Mouse (Mus musculus): ENCODE results near the gene Gm6034. TPM values are rescaled to one million over a fixed set of nuclear protein-coding genes. Genes with fewer than 3 reads are reported as not detected.

Gm6034 gene
- not detected in 2 replicates for polyA plus RNA-seq (2015; fragmentation: Nextera tagmentation; extraction: Ambion mirVana)

GRCm38 (mm10) chr17:36042610-36043169, at the start of gene Gm6034, which contains the start of gene H2-T22:
Gene Gm6034 (plus strand): TSS chr17:36042961.
Gene H2-T22 (minus strand): TSS chr17:36042747.

GRCm38 (mm10) chr17:36020191-36021073, 22.3 kb upstream of the Gm6034 start, which contains the start of gene H2-T24:
Gene H2-T24 (minus strand): TSS chr17:36020560.

GRCm38 (mm10) chr17:36032351-36032875, 10.3 kb upstream of the Gm6034 start, which contains the start of gene H2-T23:
Gene H2-T23 (minus strand): TSS chr17:36032855.

GRCm38 (mm10) chr17:36058362-36058761, 15.6 kb downstream of the Gm6034 start, which contains the start of gene Gm11127:
Gene Gm11127 (minus strand): TSS chr17:36058371.

Other genes starting within 250 kb of the Gm6034 start
- gene Ier3, start 221.3 kb upstream of the Gm6034 start, polyA plus RNA-seq (2015; fragmentation: Nextera tagmentation; extraction: Ambion mirVana) = 32.9 and 36.5 TPM in 2 replicates
- gene Flot1, start 219.7 kb upstream of the Gm6034 start, polyA plus RNA-seq (2015; fragmentation: Nextera tagmentation; extraction: Ambion mirVana) = 45.6 and 54.3 TPM in 2 replicates
- 563 and 593 TPM in 2 replicates for gene Tubb5, start 204.7 kb upstream of the Gm6034 start, polyA plus RNA-seq (2015; fragmentation: Nextera tagmentation; extraction: Ambion mirVana)
- 6.5 and 7.6 TPM in 2 replicates for gene Mdc1, start 201.4 kb upstream of the Gm6034 start, polyA plus RNA-seq (2015; fragmentation: Nextera tagmentation; extraction: Ambion mirVana)
- gene Nrm, start 181.6 kb upstream of the Gm6034 start, polyA plus RNA-seq (2015; fragmentation: Nextera tagmentation; extraction: Ambion mirVana) = 38.0 and 41.2 TPM in 2 replicates
- gene Ppp1r18, start 177.4 kb upstream of the Gm6034 start, polyA plus RNA-seq (2015; fragmentation: Nextera tagmentation; extraction: Ambion mirVana) = 28.7 and 37.7 TPM in 2 replicates
- gene Dhx16, start 163.1 kb upstream of the Gm6034 start, polyA plus RNA-seq (2015; fragmentation: Nextera tagmentation; extraction: Ambion mirVana) = 33.5 and 34.1 TPM in 2 replicates
- 16.2 and 16.7 TPM in 2 replicates for gene 2310061I04Rik, start 145.5 kb upstream of the Gm6034 start, polyA plus RNA-seq (2015; fragmentation: Nextera tagmentation; extraction: Ambion mirVana)
- gene Atat1, start 132.9 kb upstream of the Gm6034 start, polyA plus RNA-seq (2015; fragmentation: Nextera tagmentation; extraction: Ambion mirVana) = 9.9 and 11.9 TPM in 2 replicates
- 71.9 and 77.8 TPM in 2 replicates for gene Mrps18b, start 126.6 kb upstream of the Gm6034 start, polyA plus RNA-seq (2015; fragmentation: Nextera tagmentation; extraction: Ambion mirVana)
- 17.4 and 18.4 TPM in 2 replicates for gene Ppp1r10, start 126.5 kb upstream of the Gm6034 start, polyA plus RNA-seq (2015; fragmentation: Nextera tagmentation; extraction: Ambion mirVana)
- gene Abcf1, start 73.2 kb upstream of the Gm6034 start, polyA plus RNA-seq (2015; fragmentation: Nextera tagmentation; extraction: Ambion mirVana) = 75.9 and 76.2 TPM in 2 replicates
- gene Gnl1, start 63.1 kb upstream of the Gm6034 start, polyA plus RNA-seq (2015; fragmentation: Nextera tagmentation; extraction: Ambion mirVana) = 18.4 and 21.0 TPM in 2 replicates
- 8.6 and 11.4 TPM in 2 replicates for gene Prr3, start 62.7 kb upstream of the Gm6034 start, polyA plus RNA-seq (2015; fragmentation: Nextera tagmentation; extraction: Ambion mirVana)
- 9.8 and 11.7 TPM in 2 replicates for gene H2-T24, start 22.4 kb upstream of the Gm6034 start, polyA plus RNA-seq (2015; fragmentation: Nextera tagmentation; extraction: Ambion mirVana)
- 38.3 and 49.1 TPM in 2 replicates for gene H2-T23, start 10.1 kb upstream of the Gm6034 start, polyA plus RNA-seq (2015; fragmentation: Nextera tagmentation; extraction: Ambion mirVana)
- gene H2-T22, start 214 bp upstream of the Gm6034 start, polyA plus RNA-seq (2015; fragmentation: Nextera tagmentation; extraction: Ambion mirVana) = 10.0 and 15.3 TPM in 2 replicates
- gene Gm11127, start 15.4 kb downstream of the Gm6034 start, polyA plus RNA-seq (2015; fragmentation: Nextera tagmentation; extraction: Ambion mirVana) = not detected in 2 replicates
- not detected in 2 replicates for gene Gm19684, start 78.7 kb downstream of the Gm6034 start, polyA plus RNA-seq (2015; fragmentation: Nextera tagmentation; extraction: Ambion mirVana)
- not detected in 2 replicates for gene Gm7030, start 86.5 kb downstream of the Gm6034 start, polyA plus RNA-seq (2015; fragmentation: Nextera tagmentation; extraction: Ambion mirVana)
- gene Gm8909, start 125.6 kb downstream of the Gm6034 start, polyA plus RNA-seq (2015; fragmentation: Nextera tagmentation; extraction: Ambion mirVana) = not detected in 2 replicates
- gene H2-T3, start 147.3 kb downstream of the Gm6034 start, polyA plus RNA-seq (2015; fragmentation: Nextera tagmentation; extraction: Ambion mirVana) = not detected in 2 replicates
- 86.7 and 86.8 TPM in 2 replicates for gene Rpp21, start 215.1 kb downstream of the Gm6034 start, polyA plus RNA-seq (2015; fragmentation: Nextera tagmentation; extraction: Ambion mirVana)
- gene Trim39, start 229.3 kb downstream of the Gm6034 start, polyA plus RNA-seq (2015; fragmentation: Nextera tagmentation; extraction: Ambion mirVana) = 6.4 and 7.8 TPM in 2 replicates
- gene H2-M10.2, start 243.5 kb downstream of the Gm6034 start, polyA plus RNA-seq (2015; fragmentation: Nextera tagmentation; extraction: Ambion mirVana) = not detected in 2 replicates